Mouse (Mus musculus) gastrocnemius, postnatal 25 days (tissue): Measurements from ENCODE around the gene Gjc2. TPM values are rescaled to one million over a fixed set of nuclear protein-coding genes. Genes with fewer than 3 reads are reported as not detected.

Experiments
- DNase-seq: peaks from one replicate; pipeline ENCODE4 v3.0.0; 2022
- total RNA-seq, 2 experiments: library from RNA; stranded (reverse); gene quantifications; 1 replicate in 1 of 2; 2 replicates in 1 of 2; pipeline ENCODE4 v1.2.3; 2021

Gjc2 gene
- total RNA-seq, 2 experiments from 2014 or later: 0.33 to 0.48 TPM

- peak; percentile 76 for DNase-seq
These were observed 21.6 kb downstream of the Gjc2 start for GRCm38 (mm10) chr11:59161398-59161797.

- no peak for DNase-seq
These were observed 23.5 kb downstream of the Gjc2 start for GRCm38 (mm10) chr11:59159558-59159957.

DNA sequence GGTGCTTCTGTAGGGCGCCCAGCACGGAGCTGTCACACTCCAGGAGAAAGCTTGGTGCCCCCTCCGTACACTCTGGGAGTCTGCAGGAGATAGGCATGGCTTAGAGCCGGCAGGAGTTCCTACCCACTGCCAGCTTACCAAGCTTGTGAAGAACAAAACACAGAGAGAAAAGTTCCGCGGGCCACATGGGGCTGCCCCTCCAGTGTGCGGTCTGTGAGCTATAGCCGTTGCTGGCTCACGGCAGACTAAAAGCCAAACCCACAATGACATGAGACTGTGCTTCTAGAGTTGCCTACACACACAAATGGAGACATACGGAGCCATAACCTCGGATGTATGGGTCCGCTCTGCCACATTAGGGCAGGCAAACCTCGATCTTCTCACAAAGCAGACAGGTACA, 23.9 kb downstream of the Gjc2 start:
- no peak for DNase-seq

- DNase-seq: no peak
These were observed 27.1 kb downstream of the Gjc2 start for GRCm38 (mm10) chr11:59155900-59156299.

GRCm38 (mm10) chr11:59154220-59154619, 28.8 kb downstream of the Gjc2 start:
- DNase-seq: no peak

DNA sequence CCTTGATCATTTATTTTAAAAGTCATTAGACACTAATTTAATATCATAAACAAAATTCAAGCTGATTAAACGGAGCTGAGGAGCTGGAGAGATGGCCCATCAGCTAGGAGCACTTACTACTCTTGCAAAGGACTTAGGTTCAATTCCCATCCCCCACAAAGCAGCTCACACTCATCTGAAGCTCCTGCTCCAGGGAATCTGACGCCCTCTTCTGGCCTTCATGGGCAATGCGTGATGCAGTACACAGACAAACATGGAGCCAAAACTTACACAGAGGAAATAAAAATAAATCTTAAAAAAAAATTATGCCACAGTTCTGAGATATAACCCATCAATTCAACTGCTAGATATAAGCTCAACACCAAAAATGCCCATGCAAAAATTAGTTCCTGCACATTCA, 31.3 kb downstream of the Gjc2 start:
- DNase-seq: no peak

- DNase-seq: no peak
These were observed 33.7 kb downstream of the Gjc2 start for GRCm38 (mm10) chr11:59149302-59149701.

- DNase-seq: no peak
These were observed 40.1 kb downstream of the Gjc2 start for GRCm38 (mm10) chr11:59142962-59143361.

DNA sequence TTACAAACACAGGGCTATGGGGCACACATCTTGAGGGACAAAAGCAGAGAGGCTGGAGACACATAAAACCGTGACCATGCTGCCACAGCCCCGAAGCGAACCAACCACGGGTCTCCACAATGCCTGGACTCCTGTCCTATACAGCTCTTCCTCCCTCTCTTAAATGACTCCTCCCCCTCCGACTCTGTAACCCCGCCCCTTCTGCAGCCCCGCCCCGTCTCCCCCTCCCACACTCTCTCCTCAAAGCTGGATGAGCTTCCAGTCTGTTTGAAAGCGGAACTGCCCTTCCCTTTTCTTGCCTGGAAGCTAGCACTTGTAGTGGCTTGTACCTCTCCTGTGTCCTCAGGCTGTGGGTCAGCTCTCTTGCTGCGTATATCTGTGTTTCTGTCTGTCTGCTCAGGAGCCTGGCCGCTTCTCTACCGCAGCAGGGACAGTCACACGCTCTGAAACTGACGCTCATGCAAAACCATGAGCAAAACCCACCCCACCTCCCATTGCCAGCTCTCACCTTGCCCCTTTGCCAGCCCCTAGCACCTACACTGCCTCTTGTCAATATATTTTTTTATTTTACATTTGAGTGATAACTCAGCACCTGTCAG, 41.1 kb downstream of the Gjc2 start:
- peak; percentile 45 for DNase-seq

DNA sequence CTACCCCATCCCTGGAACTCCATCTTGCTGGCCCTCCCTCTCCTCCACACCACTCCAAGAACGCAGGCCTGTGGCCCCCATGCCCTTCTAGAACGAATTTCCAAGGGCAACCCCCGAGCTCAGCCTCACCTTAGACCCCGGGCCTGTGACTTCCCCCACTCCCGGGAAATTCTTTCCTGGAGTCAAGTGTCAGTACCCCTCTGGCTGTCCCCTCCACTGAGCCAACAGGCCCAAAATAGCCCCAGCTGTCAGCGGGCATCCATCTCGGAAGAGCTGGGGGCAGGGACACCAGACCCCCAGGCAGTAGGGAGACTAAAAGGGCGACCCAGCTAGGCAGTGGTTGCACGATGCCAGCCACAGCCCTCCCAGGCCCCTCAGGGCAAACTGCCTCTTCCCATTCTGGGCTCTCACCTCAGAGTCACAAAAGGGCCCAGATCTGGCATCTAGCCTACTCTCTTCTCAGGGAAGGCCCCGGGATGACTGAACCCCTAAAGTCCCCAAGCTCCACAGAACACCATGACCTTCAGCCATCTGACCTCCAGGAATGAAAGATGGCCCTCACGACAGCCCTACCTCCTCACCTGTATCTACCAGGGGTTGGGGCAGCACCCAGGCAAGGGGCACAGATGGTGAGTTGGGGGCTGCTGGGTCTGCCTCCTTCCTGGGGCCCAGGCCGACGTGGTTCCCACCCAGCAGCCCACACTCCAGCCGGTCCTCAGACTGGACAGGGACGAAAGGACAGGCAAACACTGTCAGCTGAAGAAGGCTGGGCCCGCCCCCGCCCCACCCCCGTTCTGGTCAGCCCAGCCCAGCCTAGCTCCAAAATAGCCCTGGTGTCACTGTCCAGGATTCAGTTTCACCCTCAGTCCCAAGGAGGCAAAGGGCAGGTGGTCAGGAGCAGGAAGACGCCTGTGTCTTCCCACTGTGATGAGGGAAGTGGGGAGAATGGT, 44.2 kb downstream of the Gjc2 start:
- peak; percentile 81 for DNase-seq

DNA sequence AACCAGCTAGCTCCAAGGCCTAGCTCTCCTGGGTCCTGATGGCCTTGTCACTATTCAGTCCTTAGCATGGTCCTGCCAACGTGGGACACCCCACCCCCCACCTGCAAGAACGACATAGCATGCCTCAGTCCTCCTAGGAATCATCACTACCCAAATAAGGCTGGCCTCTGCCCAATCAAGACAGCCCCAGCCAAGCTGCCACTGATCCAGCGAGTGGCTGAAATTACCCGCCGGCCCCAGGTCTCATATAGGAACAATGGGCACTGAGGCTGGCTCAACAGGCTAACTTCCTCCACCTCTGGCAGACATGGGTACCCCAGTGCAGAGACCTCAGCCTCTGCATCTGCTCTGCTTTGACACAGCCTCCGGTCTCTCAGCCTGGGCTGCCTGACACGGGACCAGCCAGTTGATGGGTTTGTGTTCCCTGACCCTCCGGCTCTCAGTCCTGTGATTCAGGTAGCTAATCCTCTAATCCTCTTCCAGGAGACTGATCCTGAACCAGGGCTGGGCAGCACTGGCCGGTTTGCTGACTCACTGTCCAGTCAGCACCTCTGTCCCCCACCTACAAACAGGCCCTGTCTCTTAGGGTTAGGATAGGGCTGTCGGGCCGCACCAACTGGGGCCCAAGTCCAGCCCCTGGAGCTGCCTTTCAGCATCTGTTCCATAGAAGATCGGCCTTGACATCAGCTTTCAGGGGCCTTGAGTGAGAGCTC, 45.9 kb downstream of the Gjc2 start:
- DNase-seq: peak; percentile 55

- DNase-seq: no peak
These were observed 47.0 kb downstream of the Gjc2 start, which contains the start of gene Obscn for GRCm38 (mm10) chr11:59135904-59136452. Gene Obscn, minus strand, starts transcription at chr11:59136402.

DNA sequence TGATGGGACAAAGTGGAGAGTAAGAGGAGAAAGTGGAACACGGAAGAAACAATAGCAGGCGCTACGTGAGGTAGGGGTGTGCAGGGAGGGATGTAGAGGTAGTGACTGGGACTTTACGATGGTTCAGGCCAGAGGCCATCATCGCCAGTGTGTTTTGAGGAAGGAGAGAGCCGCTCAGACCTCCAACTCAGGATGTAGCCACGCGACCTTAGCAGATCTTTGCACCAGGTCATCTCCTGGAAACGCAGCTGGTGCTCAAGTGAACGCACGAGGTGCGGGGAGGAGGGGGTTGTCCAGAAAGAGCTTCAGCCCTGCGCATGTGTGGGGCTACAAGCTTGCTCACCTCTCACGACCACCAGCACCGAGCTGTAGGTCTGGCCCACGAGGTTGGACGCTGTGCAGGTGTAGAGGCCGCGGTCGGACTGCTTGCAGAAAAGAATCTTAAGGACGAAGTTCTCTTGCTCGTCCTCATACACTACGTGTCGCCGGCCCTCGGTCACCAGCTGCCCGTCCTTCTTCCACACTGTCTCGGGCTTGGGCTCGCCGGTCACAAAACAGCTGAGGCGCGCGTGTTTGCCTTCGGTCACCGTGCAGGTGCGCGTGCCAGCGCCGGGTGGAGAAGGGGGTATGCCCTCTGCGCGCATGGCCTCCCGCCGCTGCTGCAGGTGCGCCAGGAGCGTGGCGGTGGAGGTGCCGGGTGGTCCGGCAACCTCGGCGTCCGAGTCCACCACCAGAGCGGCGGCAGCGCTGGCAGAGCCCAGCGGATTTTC, 47.8 kb downstream of the Gjc2 start:
- no peak for DNase-seq

GRCm38 (mm10) chr11:59134373-59134997, 48.5 kb downstream of the Gjc2 start:
- no peak for DNase-seq

GRCm38 (mm10) chr11:59132065-59132464, 50.9 kb downstream of the Gjc2 start:
- no peak for DNase-seq

DNA sequence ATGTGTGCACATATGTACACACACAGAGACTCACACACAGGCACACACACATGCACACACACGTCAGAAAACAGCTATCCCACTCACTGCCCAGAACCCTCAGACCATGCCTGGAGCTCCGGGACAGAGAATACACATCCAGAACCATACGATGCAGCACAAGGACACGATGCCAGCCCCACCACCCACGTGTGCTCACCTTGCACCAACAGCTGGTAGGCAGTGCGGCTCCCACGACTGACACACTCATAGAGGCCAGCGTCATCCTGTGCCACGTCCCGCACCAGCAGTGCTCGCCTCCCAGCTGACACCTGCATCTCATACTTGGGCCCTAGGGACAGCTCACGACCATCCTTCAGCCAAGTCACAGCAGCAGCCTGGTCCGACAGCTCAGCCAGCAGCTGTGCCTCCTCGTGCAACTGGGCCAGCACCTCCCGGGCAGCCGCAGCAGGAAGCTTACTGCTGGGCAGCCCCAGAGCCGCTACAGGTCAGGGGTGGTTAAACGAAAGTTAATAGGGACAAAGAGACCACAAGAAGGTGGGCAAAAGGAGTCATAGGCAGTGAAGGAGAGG, 51.6 kb downstream of the Gjc2 start:
- DNase-seq: peak; percentile 36

DNA sequence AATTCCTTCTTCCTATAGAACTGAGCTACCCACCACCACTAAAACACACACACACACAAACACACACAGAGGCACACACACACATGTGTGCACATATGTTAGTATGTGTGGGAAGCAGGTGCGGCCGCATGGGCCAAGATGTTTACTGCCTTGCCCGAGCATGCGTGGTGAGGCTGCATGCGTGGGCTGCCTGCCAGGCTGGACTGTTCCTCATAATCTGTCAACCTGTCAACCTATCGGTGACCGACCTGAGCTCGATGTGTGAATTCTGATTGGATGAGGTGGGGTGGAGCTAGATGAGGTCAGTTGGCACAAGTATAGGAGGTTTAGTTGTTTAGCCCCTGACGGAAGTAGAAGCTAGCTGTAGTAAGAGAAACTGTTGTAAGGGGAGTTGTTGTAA, 52.2 kb downstream of the Gjc2 start:
- DNase-seq: no peak
